Mouse (Mus musculus) brain, embryonic 18.5 days (tissue): ENCODE data around the gene Chchd3.

Source experiments
- DNase-seq: peaks from one replicate; pipeline ENCODE4 v3.0.0-alpha.2; 2012; ENCODE audit warnings: low read depth, low spot score

Gene Chchd3

GRCm38 (mm10) chr6:33059735-33060576 is at the start of gene Chchd3:
Gene Chchd3 (minus strand): TSS chr6:33060260.
- DNase-seq, result peak; percentile 96

GRCm38 (mm10) chr6:33104661-33105060 is 44.6 kb upstream of the Chchd3 start:
- DNase-seq, result no peak

- no peak for DNase-seq
These were observed 38.8 kb upstream of the Chchd3 start for GRCm38 (mm10) chr6:33098903-33099302.

- DNase-seq, result no peak
These were observed 34.7 kb upstream of the Chchd3 start for GRCm38 (mm10) chr6:33094671-33095233.

GRCm38 (mm10) chr6:33080186-33080585 is 20.1 kb upstream of the Chchd3 start:
- no peak for DNase-seq

GRCm38 (mm10) chr6:33078260-33078936 is 18.3 kb upstream of the Chchd3 start:
- no peak for DNase-seq

GRCm38 (mm10) chr6:33066462-33066861 is 6.4 kb upstream of the Chchd3 start:
- no peak for DNase-seq

GRCm38 (mm10) chr6:33059276-33059675 is 784 bp downstream of the Chchd3 start:
- no peak for DNase-seq

GRCm38 (mm10) chr6:33056392-33056791 is 3.7 kb downstream of the Chchd3 start:
- no peak for DNase-seq

GRCm38 (mm10) chr6:33055663-33056062 is 4.4 kb downstream of the Chchd3 start:
- no peak for DNase-seq

GRCm38 (mm10) chr6:33054946-33055345 is 5.1 kb downstream of the Chchd3 start:
- no peak for DNase-seq

GRCm38 (mm10) chr6:33051642-33052041 is 8.4 kb downstream of the Chchd3 start:
- no peak for DNase-seq

GRCm38 (mm10) chr6:33049705-33050420 is 10.2 kb downstream of the Chchd3 start:
- no peak for DNase-seq

GRCm38 (mm10) chr6:33043480-33043879 is 16.6 kb downstream of the Chchd3 start:
- no peak for DNase-seq

- DNase-seq, result no peak
These were observed 17.2 kb downstream of the Chchd3 start for GRCm38 (mm10) chr6:33042880-33043279.

- DNase-seq, result no peak
These were observed 18.1 kb downstream of the Chchd3 start for GRCm38 (mm10) chr6:33041978-33042377.

- no peak for DNase-seq
These were observed 19.5 kb downstream of the Chchd3 start for GRCm38 (mm10) chr6:33040360-33041090.

GRCm38 (mm10) chr6:33032543-33032942 is 27.5 kb downstream of the Chchd3 start:
- no peak for DNase-seq

GRCm38 (mm10) chr6:33031631-33032030 is 28.4 kb downstream of the Chchd3 start:
- DNase-seq, result no peak

- DNase-seq, result no peak
These were observed 31.8 kb downstream of the Chchd3 start for GRCm38 (mm10) chr6:33028296-33028695.

GRCm38 (mm10) chr6:33025041-33025440 is 35.0 kb downstream of the Chchd3 start:
- DNase-seq, result no peak
